Mouse (Mus musculus): ENCODE results near the gene Atp1b3.

Gene Atp1b3

GRCm38 (mm10) chr9:96284916-96285315 is 79.3 kb downstream of the Atp1b3 start:
- 0 out of 2 replicates have a peak, but pooled peaks have one; percentile 8 for TF ChIP-seq CTCF (conservative IDR thresholded peaks at IDR 0.05; ENCODE audit: low read length)
- TF ChIP-seq NANOG (IDR thresholded peaks at IDR 0.05; ENCODE audit: borderline replicate concordance, low read length), result no peak
- no peak for TF ChIP-seq POU5F1 (IDR thresholded peaks at IDR 0.05; ENCODE audit: borderline replicate concordance, low read length)
- H3K9me3 ChIP-seq (ENCODE audit: low read length), result no peaks in the 10 kb centered on the region

More at GRCm38 (mm10) chr9:96284916-96285315, 79.3 kb downstream of the Atp1b3 start:
- peaks cover 13% of the 10 kb centered on the region for H3K4me1 ChIP-seq (replicated peaks; ENCODE audit: low read depth, low read length)
- H3K4me3 ChIP-seq (replicated peaks; ENCODE audit: low read length), result no peak overlapping the region
- no peaks in the 10 kb centered on the region for H3K27me3 ChIP-seq (ENCODE audit: insufficient read depth, low read length)
- peaks cover 30% of the 10 kb centered on the region for H3K36me3 ChIP-seq (ENCODE audit: insufficient read depth, low read length)

Data from E14TG2a.4 (cell line).